Mouse (Mus musculus) bone marrow, adult 2 months (tissue): ENCODE measurements around the gene Ltb.

Experiments
- CTCF ChIP-seq: fragments of 200-500 bp; IDR thresholded peaks from 2 replicates; pipeline ENCODE4 v1.5.1; 2011; ENCODE audit warnings: low read length, control low read depth; ENCODE audit not compliant: control insufficient read depth, insufficient read depth
- POLR2A ChIP-seq: fragments of 200-500 bp; IDR thresholded peaks from 2 replicates; pipeline ENCODE4 v1.6.1; 2011; ENCODE audit warnings: low read depth, mild to moderate bottlenecking, control low read depth, low read length, borderline replicate concordance; ENCODE audit not compliant: control insufficient read depth

DNA sequence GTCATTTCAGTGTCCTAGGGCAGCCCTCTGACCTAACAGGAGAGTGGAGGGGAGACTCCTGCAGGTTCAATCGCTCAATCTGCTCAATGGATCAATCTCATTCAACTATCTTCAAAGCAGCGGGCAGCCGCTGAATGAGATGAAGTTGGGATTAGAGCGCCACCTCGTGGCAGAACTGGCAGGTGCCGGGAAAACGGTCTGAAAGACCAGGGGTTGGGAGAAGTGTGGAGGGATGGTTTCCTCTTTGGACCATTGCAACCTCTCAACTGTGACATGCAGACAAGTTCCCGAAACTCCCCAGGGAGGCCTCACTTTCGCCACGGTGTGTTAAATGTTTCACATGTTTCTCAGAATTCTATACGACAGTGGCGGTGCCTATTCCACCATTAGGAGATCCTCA is 37.8 kb downstream of the Ltb start:
- TF ChIP-seq CTCF (peak; percentile 91), POLR2A (no peak)
